ENCODE assay signal across 8 mouse cellular contexts in genomic region chr8:3220502-3220901, GRCm38 (mm10). TPM values are rescaled to one million over a fixed set of nuclear protein-coding genes. Genes with fewer than 3 reads are reported as not detected.
A peak's percentile ranks its signal among the peaks of the same experiment; 100 is the strongest.
DNase-seq lines count a peak whose midpoint lies in the region; ATAC-seq and TF ChIP-seq lines count a peak whose summit lies in the region.

No protein-coding gene starts in this region.

- peak overlapping the region; percentile 85 for H3K9ac ChIP-seq in forebrain, embryonic 14.5 days (ENCODE audit: low read length)
- H3K9ac ChIP-seq in kidney, postnatal 0 days (ENCODE audit: low read depth, low read length), result no peak overlapping the region

- no peak for TF ChIP-seq CTCF in kidney, postnatal 0 days (IDR thresholded peaks at IDR 0.05; ENCODE audit: low read depth)

- H3K4me3 ChIP-seq in forebrain, embryonic 14.5 days (ENCODE audit: low read depth, low read length), result peak overlapping the region; percentile 61
- peak overlapping the region; percentile 42 for H3K4me3 ChIP-seq in kidney, postnatal 0 days (replicated peaks; ENCODE audit: low read depth, low read length)

- 0 out of 2 replicates have a peak, but pooled peaks cover 4% of the 10 kb centered on the region for H3K4me1 ChIP-seq in forebrain, embryonic 14.5 days (ENCODE audit: control insufficient read depth, insufficient read depth, low read length)
- peaks cover 18% of the 10 kb centered on the region; the same call in 1 of the 2 replicates for H3K4me1 ChIP-seq in kidney, postnatal 0 days (replicated peaks; ENCODE audit: insufficient read depth, low read length)

- DNase-seq in frontal cortex, postnatal 10 days (ENCODE audit: low spot score in 2 of 2), result no peak
- peak; percentile 37 for DNase-seq in ZHBTc4 (ENCODE audit: low read depth, low spot score)
- peak; percentile 73 for DNase-seq in forebrain, embryonic 14.5 days (ENCODE audit: low spot score)
- peak; percentile 80 for DNase-seq in kidney, postnatal 0 days (ENCODE audit: low spot score)
- DNase-seq in ovary, postnatal 14 days (ENCODE audit: low spot score), result no peak
- no peak for DNase-seq in spleen, adult 12 weeks (ENCODE audit: low spot score)

- 2% methylated on average over 9 of the region's 9 CpGs for WGBS in forebrain, embryonic 14.5 days
- WGBS in kidney, postnatal 0 days, result 5% methylated on average over 9 of the region's 9 CpGs

- peak; percentile 29 for ATAC-seq in frontal cortex, adult (ENCODE audit: low TSS enrichment)
- peak; percentile 69 for ATAC-seq in forebrain, embryonic 14.5 days
- peak; percentile 47 for ATAC-seq in kidney, postnatal 0 days (replicated peaks; ENCODE audit: low FRiP score, low read depth)
- ATAC-seq in megakaryocyte progenitor cell, adult 5-6 weeks (replicated peaks; ENCODE audit: poor library complexity), result 0 out of 2 replicates have a peak, but pooled peaks have one; percentile 2

- no peaks in the 10 kb centered on the region for H3K36me3 ChIP-seq in forebrain, embryonic 14.5 days (ENCODE audit: control insufficient read depth, insufficient read depth, low read length)
- no peaks in the 10 kb centered on the region for H3K36me3 ChIP-seq in kidney, postnatal 0 days (ENCODE audit: insufficient read depth, low read length)

- H3K27me3 ChIP-seq in forebrain, embryonic 14.5 days (replicated peaks; ENCODE audit: control insufficient read depth, insufficient read depth, low read length), result no peaks in the 10 kb centered on the region
- no peaks in the 10 kb centered on the region for H3K27me3 ChIP-seq in kidney, postnatal 0 days (ENCODE audit: insufficient read depth, low read length)

- no peaks in the 10 kb centered on the region for H3K9me3 ChIP-seq in forebrain, embryonic 14.5 days (replicated peaks; ENCODE audit: control insufficient read depth, low read length)
- no peaks in the 10 kb centered on the region for H3K9me3 ChIP-seq in kidney, postnatal 0 days (replicated peaks; ENCODE audit: low read length)

- H3K27ac ChIP-seq in forebrain, embryonic 14.5 days (ENCODE audit: low read depth, low read length), result peak overlapping the region; percentile 92
- H3K27ac ChIP-seq in kidney, postnatal 0 days, result peak overlapping the region; percentile 88

- peak overlapping the region; percentile 72 for H3K4me2 ChIP-seq in forebrain, embryonic 14.5 days (ENCODE audit: low read length)
- H3K4me2 ChIP-seq in kidney, postnatal 0 days (ENCODE audit: low read length), result peak overlapping the region; percentile 66

RNA-seq across cellular contexts. Expression of gene Insr, which starts 58.9 kb away (rescaled TPM):
- 33.6 and 50.9 TPM in 2 replicates for polyA plus RNA-seq in forebrain, embryonic 14.5 days (2014; fragmentation: Nextera tagmentation; extraction: Ambion mirVana)
- polyA plus RNA-seq in kidney, postnatal 0 days (2015; fragmentation: Nextera tagmentation; extraction: Ambion mirVana), result 26.5 and 27.2 TPM in 2 replicates
- total RNA-seq in megakaryocyte progenitor cell, adult 5-6 weeks (2015), result 15.9 and 21.0 TPM in 2 replicates
- total RNA-seq in megakaryocyte progenitor cell, adult 5-6 weeks (2017), result 9.7 and 10.3 TPM in 2 replicates

Comparison
In these comparisons a context has a peak if more than half of its experiments do, and no peak if none do; other contexts are left out.
1. ATAC-seq: peak in every context shown above with its lines; median percentile 69 in forebrain, embryonic 14.5 days; 47 in kidney, postnatal 0 days; 29 in frontal cortex, adult; 2 in megakaryocyte progenitor cell, adult 5-6 weeks.
2. DNase-seq: peak in ZHBTc4 (single experiment), forebrain, embryonic 14.5 days (single experiment) and kidney, postnatal 0 days (single experiment); none in frontal cortex, postnatal 10 days (0 of 2), ovary, postnatal 14 days (single experiment) and spleen, adult 12 weeks (single experiment).